In the genomic region with DNA sequence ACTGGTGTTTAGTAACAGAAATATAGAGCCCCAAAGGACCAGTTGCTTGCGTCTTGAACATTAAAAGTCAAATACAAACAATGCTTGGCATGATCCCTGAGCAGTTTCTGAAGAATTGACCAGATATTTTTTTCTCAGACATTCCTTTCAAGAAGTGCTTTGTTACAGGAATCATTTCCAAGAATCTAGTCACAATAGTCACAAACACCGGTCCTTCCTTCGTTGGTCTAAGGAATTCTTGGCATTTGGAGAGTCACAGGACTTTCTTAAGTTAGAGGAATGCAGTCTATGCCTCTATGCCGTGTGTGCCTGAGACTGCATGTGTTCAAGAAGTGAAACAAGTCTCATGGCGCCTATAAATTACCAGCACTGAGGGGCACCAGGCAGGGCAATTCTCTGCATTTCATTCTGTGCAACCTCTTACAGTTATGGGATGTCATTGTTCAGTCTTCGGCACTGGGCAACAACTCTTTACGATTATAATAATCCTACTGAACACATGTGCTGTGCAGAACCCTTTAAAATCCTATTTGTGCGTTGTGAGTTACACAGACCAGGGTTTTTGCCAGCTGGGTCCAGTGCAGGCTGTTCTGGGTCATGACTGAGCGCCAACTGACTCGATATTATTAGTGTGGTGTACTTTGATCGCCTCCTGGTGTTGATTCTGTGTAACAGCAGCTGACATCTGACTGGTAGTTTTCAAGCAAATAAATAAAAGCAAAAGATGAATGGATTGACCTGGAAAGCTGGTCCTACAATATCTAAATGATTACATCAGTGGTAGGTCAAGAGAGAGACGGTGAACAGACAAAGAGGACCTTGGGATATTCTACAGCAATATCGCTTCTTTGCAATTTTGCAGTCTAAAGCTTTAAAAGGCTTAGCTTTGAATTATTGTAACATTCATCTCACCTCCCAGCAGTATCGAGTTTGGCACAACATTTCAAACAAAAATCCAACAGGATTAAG, we compare ENCODE assay signal across 8 mouse cellular contexts.
DNase-seq lines count a peak whose midpoint lies in the region; ATAC-seq and TF ChIP-seq lines count a peak whose summit lies in the region.

No protein-coding gene starts in this region.

- peak; percentile 81 for ATAC-seq in frontal cortex, adult (ENCODE audit: low TSS enrichment)
- ATAC-seq in hematopoietic stem cell, adult 5-6 weeks (replicated peaks in 1 of 2; ENCODE audit: insufficient read depth in 1 of 2, low FRiP score in 2 of 2, low TSS enrichment in 1 of 2, low read depth in 1 of 2, poor library complexity in 2 of 2, severe bottlenecking in 2 of 2): peak; percentile 98
- peak; percentile 61; the same call in 1 of the 2 replicates for ATAC-seq in lung, embryonic 16.5 days (ENCODE audit: low read depth)
- no peak for ATAC-seq in erythroblast, adult 5-6 weeks (replicated peaks; ENCODE audit: low FRiP score, poor library complexity, severe bottlenecking)

- 36% methylated on average over 14 of the region's 14 CpGs for WGBS in lung, embryonic 16.5 days

- no peak overlapping the region for H3K27ac ChIP-seq in layer of hippocampus, adult 2 months
- no peak overlapping the region for H3K27ac ChIP-seq in lung, embryonic 16.5 days (ENCODE audit: low read length)

- no peaks in the 10 kb centered on the region for H3K36me3 ChIP-seq in lung, embryonic 16.5 days (ENCODE audit: control insufficient read depth, insufficient read depth, low read length)

- H3K4me1 ChIP-seq in lung, embryonic 16.5 days (replicated peaks; ENCODE audit: control insufficient read depth, insufficient read depth, low read length): no peaks in the 10 kb centered on the region

- no peak overlapping the region for H3K9ac ChIP-seq in lung, embryonic 16.5 days (ENCODE audit: low read length)

- no peaks in the 10 kb centered on the region for H3K9me3 ChIP-seq in lung, embryonic 16.5 days (ENCODE audit: control insufficient read depth, low read length)

- TF ChIP-seq CTCF in layer of hippocampus, adult 2 months (conservative IDR thresholded peaks at IDR 0.05): peak; percentile 96

- H3K4me2 ChIP-seq in lung, embryonic 16.5 days (ENCODE audit: low read depth, low read length): peak overlapping the region; percentile 22; the same call in 1 of the 2 replicates

- peak overlapping the region; percentile 49 for H3K4me3 ChIP-seq in layer of hippocampus, adult 2 months
- no peak overlapping the region for H3K4me3 ChIP-seq in lung, embryonic 16.5 days (ENCODE audit: low read length)

- peak; percentile 56 for DNase-seq in NIH3T3 (ENCODE audit: low read depth)
- peak; percentile 77 for DNase-seq in cerebellum, adult 9-10 months
- DNase-seq in layer of hippocampus, adult 2 months (ENCODE audit: low spot score in 2 of 2): peak; percentile 53 to 62
- DNase-seq in retina, embryonic 14.5 days (ENCODE audit: low spot score): peak; percentile 82

- no peaks in the 10 kb centered on the region for H3K27me3 ChIP-seq in lung, embryonic 16.5 days (ENCODE audit: control insufficient read depth, insufficient read depth, low read depth, low read length)
